Mouse (Mus musculus): ENCODE measurements around the gene Mtus2.

The Mtus2 gene

GRCm38 (mm10) chr5:148191416-148191815, 234.3 kb downstream of the Mtus2 start:
- no peak for DNase-seq

GRCm38 (mm10) chr5:148211831-148212230, 254.7 kb downstream of the Mtus2 start:
- peak; percentile 18 for DNase-seq

- no peak for DNase-seq
These were observed 259.7 kb downstream of the Mtus2 start for GRCm38 (mm10) chr5:148216786-148217185.

GRCm38 (mm10) chr5:148222898-148223297, 265.8 kb downstream of the Mtus2 start:
- DNase-seq = no peak

GRCm38 (mm10) chr5:148224004-148224403, 266.9 kb downstream of the Mtus2 start:
- DNase-seq = no peak

- DNase-seq = no peak
These were observed 276.6 kb downstream of the Mtus2 start for GRCm38 (mm10) chr5:148233714-148234113.

- DNase-seq = no peak
These were observed 279.5 kb downstream of the Mtus2 start for GRCm38 (mm10) chr5:148236616-148237015.

GRCm38 (mm10) chr5:148239067-148239466, 281.9 kb downstream of the Mtus2 start:
- DNase-seq = peak; percentile 26

- no peak for DNase-seq
These were observed 282.6 kb downstream of the Mtus2 start for GRCm38 (mm10) chr5:148239757-148240156.

- peak; percentile 76 for DNase-seq
These were observed 284.8 kb downstream of the Mtus2 start for GRCm38 (mm10) chr5:148241932-148242331.

- no peak for DNase-seq
These were observed 287.4 kb downstream of the Mtus2 start for GRCm38 (mm10) chr5:148244471-148244870.

GRCm38 (mm10) chr5:148245386-148245785, 288.3 kb downstream of the Mtus2 start:
- no peak for DNase-seq

- no peak for DNase-seq
These were observed 291.1 kb downstream of the Mtus2 start for GRCm38 (mm10) chr5:148248236-148248635.

- no peak for DNase-seq
These were observed 294.7 kb downstream of the Mtus2 start for GRCm38 (mm10) chr5:148251847-148252246.

GRCm38 (mm10) chr5:148262016-148262415, 304.9 kb downstream of the Mtus2 start:
- peak; percentile 33 for DNase-seq

GRCm38 (mm10) chr5:148264819-148265707, 307.9 kb downstream of the Mtus2 start:
- DNase-seq = peak; percentile 81

- no peak for DNase-seq
These were observed 309.7 kb downstream of the Mtus2 start for GRCm38 (mm10) chr5:148266841-148267240.

GRCm38 (mm10) chr5:148267446-148267845, 310.3 kb downstream of the Mtus2 start:
- no peak for DNase-seq

GRCm38 (mm10) chr5:148272065-148272464, 314.9 kb downstream of the Mtus2 start:
- no peak for DNase-seq

GRCm38 (mm10) chr5:148272771-148273170, 315.7 kb downstream of the Mtus2 start:
- DNase-seq = no peak

- no peak for DNase-seq
These were observed 321.1 kb downstream of the Mtus2 start for GRCm38 (mm10) chr5:148278233-148278632.

GRCm38 (mm10) chr5:148280321-148280720, 323.2 kb downstream of the Mtus2 start:
- no peak for DNase-seq

- no peak for DNase-seq
These were observed 325.0 kb downstream of the Mtus2 start for GRCm38 (mm10) chr5:148282093-148282492.

- DNase-seq = peak; percentile 69
These were observed 325.5 kb downstream of the Mtus2 start for GRCm38 (mm10) chr5:148282631-148283030.

GRCm38 (mm10) chr5:148283177-148283576, 326.1 kb downstream of the Mtus2 start:
- DNase-seq = no peak

Data from right cerebral cortex, adult 18-20 months (tissue).